Mouse (Mus musculus): ENCODE measurements around the gene Ankrd24. TPM values are rescaled to one million over a fixed set of nuclear protein-coding genes. Genes with fewer than 3 reads are reported as not detected.
"Not testable (repeated sequence)": the region's sequence is repeated elsewhere in the genome, so short reads cannot be mapped to it uniquely, and the experiment has no call there.

Ankrd24 gene
- polyA plus RNA-seq, 1 experiment, result 13.7 TPM

DNA sequence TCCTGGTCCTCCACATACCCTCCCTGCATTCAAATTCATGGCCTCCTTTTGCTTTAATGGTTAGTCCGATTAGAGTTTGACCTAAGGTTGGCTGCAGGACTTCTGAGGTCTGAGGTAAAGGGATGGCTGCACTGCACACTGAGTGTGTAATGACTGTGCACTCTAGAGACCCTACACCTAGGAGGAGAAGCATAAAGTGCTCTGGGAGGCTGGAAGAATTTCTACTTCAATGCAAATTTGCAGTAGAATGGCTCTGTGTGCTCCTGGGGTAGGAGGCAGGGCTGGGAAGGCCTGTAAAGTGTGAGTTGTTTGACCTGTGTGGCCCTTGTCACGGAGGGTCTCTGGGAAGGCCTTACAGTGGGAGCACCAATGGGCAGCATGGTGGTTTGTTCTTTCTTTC is 27.8 kb downstream of the Ankrd24 start:
- TF ChIP-seq FLI1 (IDR thresholded peaks at IDR 0.05; ENCODE audit: low read length) (no peak), GATA1 (IDR thresholded peaks at IDR 0.05; ENCODE audit: borderline replicate concordance, low read length) (no peak)
- H3K4me1 ChIP-seq, result peaks cover 10% of the 10 kb centered on the region
- peaks cover 60% of the 10 kb centered on the region for H3K9me3 ChIP-seq
- H3K4me3 ChIP-seq (replicated peaks), result no peak overlapping the region
- H3K36me3 ChIP-seq (replicated peaks; ENCODE audit: low read length), result peaks cover 71% of the 10 kb centered on the region
- H3K27me3 ChIP-seq (replicated peaks), result no peaks in the 10 kb centered on the region

DNA sequence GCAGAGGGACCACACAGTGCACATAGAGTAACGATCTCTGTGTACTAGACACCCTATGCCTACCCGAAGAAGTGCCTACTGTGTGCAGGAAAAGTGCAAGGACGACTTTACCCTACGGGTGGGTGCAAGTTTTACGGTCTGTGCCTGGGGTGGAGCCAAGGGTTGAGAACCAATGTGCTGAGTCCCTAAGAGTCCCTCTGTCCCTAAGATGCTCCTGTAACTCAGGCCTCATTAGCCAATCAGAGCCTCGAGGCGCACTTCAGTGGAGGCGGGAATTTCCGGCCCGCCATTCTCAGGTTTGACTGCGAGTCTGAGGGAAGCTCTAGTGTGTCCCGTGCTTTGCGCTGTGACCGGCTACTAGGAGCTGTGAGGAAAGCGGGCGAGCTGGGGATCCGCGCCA is 58.8 kb downstream of the Ankrd24 start:
- not testable (repeated sequence) for H3K36me3 ChIP-seq (replicated peaks; ENCODE audit: low read length); H3K27me3 ChIP-seq (replicated peaks); H3K9me3 ChIP-seq; H3K4me3 ChIP-seq (replicated peaks); H3K4me1 ChIP-seq

Other genes with a start within 250 kb of the Ankrd24 start
- 80.4 and 114 TPM in 2 replicates for gene Dohh, start 244.1 kb upstream of the Ankrd24 start, polyA plus RNA-seq (2012; ENCODE audit: insufficient read depth, low replicate concordance)
- 0.89 TPM in 1 of 2 replicates, not detected in the other for gene Gm48551, start 244.1 kb upstream of the Ankrd24 start, polyA plus RNA-seq (2012; ENCODE audit: insufficient read depth, low replicate concordance)
- 8.4 TPM in 1 of 2 replicates, not detected in the other for gene Gm48552, start 239.5 kb upstream of the Ankrd24 start, polyA plus RNA-seq (2012; ENCODE audit: insufficient read depth, low replicate concordance)
- gene Smim24, start 235.5 kb upstream of the Ankrd24 start, polyA plus RNA-seq (2012; ENCODE audit: insufficient read depth, low replicate concordance), result 4.4 TPM in 1 of 2 replicates, not detected in the other
- 184 and 257 TPM in 2 replicates for gene Nfic, start 172.9 kb upstream of the Ankrd24 start, polyA plus RNA-seq (2012; ENCODE audit: insufficient read depth, low replicate concordance)
- 1.3 and 3.3 TPM in 2 replicates for gene Celf5, start 145.8 kb upstream of the Ankrd24 start, polyA plus RNA-seq (2012; ENCODE audit: insufficient read depth, low replicate concordance)
- gene Ncln, start 132.1 kb upstream of the Ankrd24 start, polyA plus RNA-seq (2012; ENCODE audit: insufficient read depth, low replicate concordance), result 145 and 508 TPM in 2 replicates
- 7.4 and 9.1 TPM in 2 replicates for gene S1pr4, start 128.4 kb upstream of the Ankrd24 start, polyA plus RNA-seq (2012; ENCODE audit: insufficient read depth, low replicate concordance)
- gene Gna15, start 104.3 kb upstream of the Ankrd24 start, polyA plus RNA-seq (2012; ENCODE audit: insufficient read depth, low replicate concordance), result 31.7 and 48.4 TPM in 2 replicates
- 7.3 and 10.2 TPM in 2 replicates for gene Gna11, start 83.3 kb upstream of the Ankrd24 start, polyA plus RNA-seq (2012; ENCODE audit: insufficient read depth, low replicate concordance)
- gene Aes, start 69.1 kb upstream of the Ankrd24 start, polyA plus RNA-seq (2012; ENCODE audit: insufficient read depth, low replicate concordance), result 2,412 and 5,687 TPM in 2 replicates
- gene Tle2, start 54.0 kb upstream of the Ankrd24 start, polyA plus RNA-seq (2012; ENCODE audit: insufficient read depth, low replicate concordance), result 18.9 and 34.3 TPM in 2 replicates
- 69.5 and 166 TPM in 2 replicates for gene Tle6, start 27.5 kb upstream of the Ankrd24 start, polyA plus RNA-seq (2012; ENCODE audit: insufficient read depth, low replicate concordance)
- not detected in 2 replicates for gene BC025920, start 22.3 kb upstream of the Ankrd24 start, polyA plus RNA-seq (2012; ENCODE audit: insufficient read depth, low replicate concordance)
- gene Sirt6, start 743 bp upstream of the Ankrd24 start, polyA plus RNA-seq (2012; ENCODE audit: insufficient read depth, low replicate concordance), result 121 and 174 TPM in 2 replicates
- 0.19 TPM in 1 of 2 replicates, not detected in the other for gene Gm10778, start 20.5 kb downstream of the Ankrd24 start, polyA plus RNA-seq (2012; ENCODE audit: insufficient read depth, low replicate concordance)
- not detected in 2 replicates for gene Zfp433, start 76.3 kb downstream of the Ankrd24 start, polyA plus RNA-seq (2012; ENCODE audit: insufficient read depth, low replicate concordance)
- not detected in 2 replicates for gene Gm3055, start 142.6 kb downstream of the Ankrd24 start, polyA plus RNA-seq (2012; ENCODE audit: insufficient read depth, low replicate concordance)
- not detected in 2 replicates for gene Gm4767, start 183.6 kb downstream of the Ankrd24 start, polyA plus RNA-seq (2012; ENCODE audit: insufficient read depth, low replicate concordance)
- not detected in 2 replicates for gene Gm32687, start 235.4 kb downstream of the Ankrd24 start, polyA plus RNA-seq (2012; ENCODE audit: insufficient read depth, low replicate concordance)

Measured in megakaryocyte, embryonic 14.5 days (primary cell).